Mouse (Mus musculus): ENCODE measurements around the gene Entpd2. TPM values are rescaled to one million over a fixed set of nuclear protein-coding genes. Genes with fewer than 3 reads are reported as not detected.

Gene Entpd2
- polyA plus RNA-seq, 1 experiment from 2014 or later, result 0.58 TPM

GRCm38 (mm10) chr2:25421896-25422295, 26.2 kb downstream of the Entpd2 start:
- Histone ChIP-seq H3K9ac (no peak overlapping the region), H3K9me3 (replicated peaks) (no peaks in the 10 kb centered on the region), H3K4me3 (replicated peaks) (no peak overlapping the region), H3K27ac (replicated peaks) (no peak overlapping the region), H3K4me2 (no peak overlapping the region), H3K4me1 (replicated peaks) (no peaks in the 10 kb centered on the region; the same call in 1 of the 2 replicates), H3K27me3 (peaks cover 18% of the 10 kb centered on the region; the same call in 1 of the 2 replicates), H3K36me3 (replicated peaks) (no peaks in the 10 kb centered on the region)
- WGBS (ENCODE audit: insufficient replicate concordance), result 19% methylated on average over 3 of the region's 3 CpGs
- no peak for ATAC-seq (ENCODE audit: insufficient read depth)

- no peak within 1 kb of the TSS for H3K4me3 ChIP-seq (replicated peaks)
- peak within 1 kb of the TSS; percentile 53 for H3K27ac ChIP-seq (replicated peaks)
- WGBS (ENCODE audit: insufficient replicate concordance), result 17% methylated on average over 17 of the region's 17 CpGs
- H3K36me3 ChIP-seq (replicated peaks), result no peaks in the 10 kb centered on the region
- H3K4me2 ChIP-seq, result peak within 1 kb of the TSS; percentile 25
- ATAC-seq (ENCODE audit: insufficient read depth), result peak; percentile 38; the same call in 1 of the 2 replicates
- no peaks in the 10 kb centered on the region for H3K9me3 ChIP-seq (replicated peaks)
- peaks cover under 1% of the 10 kb centered on the region; the same call in 1 of the 2 replicates for H3K4me1 ChIP-seq (replicated peaks)
- peaks cover 18% of the 10 kb centered on the region; the same call in 1 of the 2 replicates for H3K27me3 ChIP-seq
- H3K9ac ChIP-seq, result no peak within 1 kb of the TSS
Measured at GRCm38 (mm10) chr2:25422587-25423410, 27.1 kb downstream of the Entpd2 start, which contains the start of gene Fut7. Fut7 (plus strand) TSS chr2:25423267.

GRCm38 (mm10) chr2:25423626-25424025, 28.0 kb downstream of the Entpd2 start:
- WGBS (ENCODE audit: insufficient replicate concordance), result 24% methylated on average over 1 of the region's 1 CpGs
- H3K9ac ChIP-seq, result no peak overlapping the region

GRCm38 (mm10) chr2:25425481-25425880, 29.8 kb downstream of the Entpd2 start:
- Histone ChIP-seq H3K4me1 (replicated peaks) (peaks cover 21% of the 10 kb centered on the region), H3K4me3 (replicated peaks) (no peak overlapping the region), H3K27me3 (peaks cover 39% of the 10 kb centered on the region), H3K36me3 (replicated peaks) (no peaks in the 10 kb centered on the region), H3K27ac (replicated peaks) (no peak overlapping the region), H3K4me2 (no peak overlapping the region), H3K9ac (no peak overlapping the region), H3K9me3 (replicated peaks) (no peaks in the 10 kb centered on the region)
- 62% methylated on average over 27 of the region's 27 CpGs for WGBS (ENCODE audit: insufficient replicate concordance)
- no peak for ATAC-seq (ENCODE audit: insufficient read depth)

More at GRCm38 (mm10) chr2:25423626-25424025, 28.0 kb downstream of the Entpd2 start:
- 0 out of 2 replicates have a peak overlapping the region, but pooled peaks have one; percentile 38 for H3K27ac ChIP-seq (replicated peaks)
- no peaks in the 10 kb centered on the region for H3K9me3 ChIP-seq (replicated peaks)
- no peak overlapping the region for H3K4me3 ChIP-seq (replicated peaks)
- no peak for ATAC-seq (ENCODE audit: insufficient read depth)
- peaks cover 8% of the 10 kb centered on the region for H3K4me1 ChIP-seq (replicated peaks)
- H3K4me2 ChIP-seq, result peak overlapping the region; percentile 15
- H3K27me3 ChIP-seq, result peaks cover 21% of the 10 kb centered on the region
- no peaks in the 10 kb centered on the region for H3K36me3 ChIP-seq (replicated peaks)

GRCm38 (mm10) chr2:25426721-25427191, 31.1 kb downstream of the Entpd2 start:
- Histone ChIP-seq H3K9me3 (replicated peaks) (no peaks in the 10 kb centered on the region), H3K36me3 (replicated peaks) (no peaks in the 10 kb centered on the region), H3K4me1 (replicated peaks) (peaks cover 21% of the 10 kb centered on the region), H3K27me3 (peaks cover 47% of the 10 kb centered on the region), H3K27ac (replicated peaks) (no peak overlapping the region), H3K4me3 (replicated peaks) (no peak overlapping the region), H3K9ac (no peak overlapping the region), H3K4me2 (no peak overlapping the region)
- WGBS (ENCODE audit: insufficient replicate concordance), result 4% methylated on average over 5 of the region's 5 CpGs
- ATAC-seq (ENCODE audit: insufficient read depth), result no peak

- 71% methylated on average over 5 of the region's 5 CpGs for WGBS (ENCODE audit: insufficient replicate concordance)
Measured at GRCm38 (mm10) chr2:25427256-25427655, 31.6 kb downstream of the Entpd2 start.

GRCm38 (mm10) chr2:25428442-25429236, 33.0 kb downstream of the Entpd2 start, which contains the start of gene Abca2:
Abca2 (plus strand) TSS chr2:25428703.
- Histone ChIP-seq H3K4me1 (replicated peaks) (peaks cover 28% of the 10 kb centered on the region), H3K27ac (replicated peaks) (no peak within 1 kb of the TSS), H3K4me3 (replicated peaks) (peak within 1 kb of the TSS; percentile 65), H3K36me3 (replicated peaks) (no peaks in the 10 kb centered on the region), H3K4me2 (peak within 1 kb of the TSS; percentile 95), H3K27me3 (peaks cover 44% of the 10 kb centered on the region), H3K9me3 (replicated peaks) (no peaks in the 10 kb centered on the region), H3K9ac (peak within 1 kb of the TSS; percentile 58)
- ATAC-seq (ENCODE audit: insufficient read depth), result peak; percentile 80
- WGBS (ENCODE audit: insufficient replicate concordance), result under 1% methylated on average over 89 of the region's 89 CpGs

More at GRCm38 (mm10) chr2:25427256-25427655, 31.6 kb downstream of the Entpd2 start:
- Histone ChIP-seq H3K4me2 (no peak overlapping the region), H3K27me3 (peaks cover 47% of the 10 kb centered on the region), H3K4me1 (replicated peaks) (peaks cover 26% of the 10 kb centered on the region), H3K4me3 (replicated peaks) (no peak overlapping the region), H3K9me3 (replicated peaks) (no peaks in the 10 kb centered on the region), H3K9ac (no peak overlapping the region), H3K36me3 (replicated peaks) (no peaks in the 10 kb centered on the region), H3K27ac (replicated peaks) (no peak overlapping the region)
- no peak for ATAC-seq (ENCODE audit: insufficient read depth)

- H3K27ac ChIP-seq (replicated peaks), result no peak overlapping the region
- WGBS (ENCODE audit: insufficient replicate concordance), result 58% methylated on average over 5 of the region's 5 CpGs
- no peak overlapping the region for H3K9ac ChIP-seq
- H3K4me1 ChIP-seq (replicated peaks), result peaks cover 28% of the 10 kb centered on the region
- H3K27me3 ChIP-seq, result peaks cover 42% of the 10 kb centered on the region
- H3K4me3 ChIP-seq (replicated peaks), result peak overlapping the region; percentile 65; the same call in 1 of the 2 replicates
- ATAC-seq (ENCODE audit: insufficient read depth), result no peak
- no peaks in the 10 kb centered on the region for H3K9me3 ChIP-seq (replicated peaks)
- peak overlapping the region; percentile 95; the same call in 1 of the 2 replicates for H3K4me2 ChIP-seq
- no peaks in the 10 kb centered on the region for H3K36me3 ChIP-seq (replicated peaks)
Measured at GRCm38 (mm10) chr2:25429435-25430180, 33.9 kb downstream of the Entpd2 start.

GRCm38 (mm10) chr2:25430395-25431233, 34.9 kb downstream of the Entpd2 start:
- Histone ChIP-seq H3K27ac (replicated peaks) (no peak overlapping the region), H3K27me3 (peaks cover 32% of the 10 kb centered on the region), H3K36me3 (replicated peaks) (no peaks in the 10 kb centered on the region), H3K9ac (no peak overlapping the region), H3K4me3 (replicated peaks) (no peak overlapping the region), H3K4me1 (replicated peaks) (peaks cover 28% of the 10 kb centered on the region), H3K9me3 (replicated peaks) (no peaks in the 10 kb centered on the region), H3K4me2 (no peak overlapping the region)
- WGBS (ENCODE audit: insufficient replicate concordance), result 75% methylated on average over 17 of the region's 17 CpGs
- no peak for ATAC-seq (ENCODE audit: insufficient read depth)
